Mouse (Mus musculus) thymus, postnatal 25 days (tissue): Measurements from ENCODE around the gene Gstm5.
A peak's percentile ranks its signal among the peaks of the same experiment; 100 is the strongest.
"Not testable (repeated sequence)": the region's sequence is repeated elsewhere in the genome, so short reads cannot be mapped to it uniquely, and the experiment has no call there.

ENCODE experiments used
- DNase-seq: peaks from one replicate; pipeline ENCODE4 v3.0.0; 2022

Gene Gstm5

DNA sequence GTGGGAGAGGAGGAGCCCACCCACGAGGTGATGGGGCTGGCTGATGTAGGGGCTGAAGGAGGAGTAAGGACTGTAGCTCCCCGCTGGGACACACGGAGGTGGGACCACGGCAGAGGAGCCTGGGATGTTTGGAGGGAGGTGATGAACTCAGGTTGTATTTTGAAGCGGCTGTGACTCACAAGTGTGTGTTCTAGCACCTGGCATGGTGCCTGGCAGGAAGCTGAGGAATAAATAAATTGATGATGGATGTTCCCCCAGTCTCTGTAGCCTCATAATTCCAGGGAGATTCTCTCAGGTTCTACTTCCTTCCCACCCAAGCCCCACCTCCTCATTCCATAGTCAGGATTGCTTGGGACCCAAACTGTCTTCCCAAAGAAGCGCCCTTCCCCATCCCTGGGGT, 20.4 kb upstream of the Gstm5 start:
- no peak for DNase-seq

DNA sequence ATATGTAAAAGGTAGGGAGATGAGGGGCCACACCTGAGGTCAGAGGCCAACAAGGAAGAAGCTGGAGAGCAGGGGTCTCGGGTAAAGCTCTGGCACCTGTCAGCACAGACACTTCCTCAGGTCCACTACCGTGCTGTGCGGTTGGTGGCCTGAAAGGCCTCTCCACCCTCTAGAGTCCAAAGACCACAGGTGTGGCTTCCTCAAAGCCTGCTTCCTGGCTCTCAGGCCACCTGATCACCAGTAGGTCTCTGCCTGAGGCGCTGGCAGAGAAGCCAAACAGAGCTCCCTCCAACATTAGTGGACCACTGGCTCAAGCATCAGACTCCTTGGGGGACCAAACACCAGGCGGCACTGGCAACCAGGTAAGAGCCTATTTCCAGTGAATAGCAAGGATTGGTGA, 18.6 kb upstream of the Gstm5 start, which contains the start of gene Eps8l3:
Eps8l3 (plus strand) TSS at position 225 of the 400 bp plus-strand sequence.
- DNase-seq, result no peak

DNA sequence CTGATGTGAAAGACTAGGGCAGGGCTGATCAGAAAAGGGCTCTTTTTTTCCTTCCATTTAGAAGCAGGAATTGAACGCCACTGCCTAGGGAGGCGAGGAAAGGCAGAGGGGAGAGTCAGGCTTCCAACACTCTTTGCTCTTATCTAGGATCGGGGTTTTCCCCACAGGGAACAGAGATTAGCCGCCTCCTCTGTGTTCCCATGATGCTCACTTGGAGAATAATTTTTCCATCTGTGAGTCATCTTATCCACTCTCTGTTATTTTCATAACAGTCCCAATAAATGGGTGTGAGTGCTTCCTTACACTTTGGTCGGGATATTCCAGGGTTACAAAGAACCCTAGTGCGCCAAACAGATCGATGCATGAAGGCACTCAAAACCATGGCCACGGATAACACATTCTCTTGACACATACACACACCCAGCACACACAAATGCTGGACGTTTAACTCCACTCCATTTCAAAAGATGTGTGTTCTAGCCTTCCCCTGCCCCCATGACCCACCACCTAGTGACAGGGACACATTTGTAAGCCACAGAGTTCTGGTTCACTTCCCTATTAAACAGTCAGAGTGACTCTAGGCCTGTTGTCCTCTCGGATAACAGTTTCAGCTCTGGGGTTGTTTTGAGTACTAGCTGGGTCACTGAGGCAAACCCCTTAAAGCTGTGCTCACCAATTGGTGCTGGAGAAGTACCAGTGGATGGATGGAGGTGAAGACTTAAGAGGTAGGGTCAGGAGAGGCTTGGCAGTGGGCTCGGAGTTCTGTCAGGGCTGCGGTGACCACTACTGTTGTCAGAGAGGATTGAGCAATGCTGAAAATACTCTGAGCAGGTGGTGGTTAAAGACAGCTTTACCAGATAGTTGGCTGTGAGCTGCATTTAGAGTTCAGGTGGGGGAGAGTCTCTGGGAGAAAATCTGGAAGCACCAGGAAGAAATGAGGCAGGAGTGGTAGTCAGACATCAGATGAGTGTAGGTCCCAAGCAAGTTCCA, 17.6 kb upstream of the Gstm5 start:
- DNase-seq, result no peak

DNA sequence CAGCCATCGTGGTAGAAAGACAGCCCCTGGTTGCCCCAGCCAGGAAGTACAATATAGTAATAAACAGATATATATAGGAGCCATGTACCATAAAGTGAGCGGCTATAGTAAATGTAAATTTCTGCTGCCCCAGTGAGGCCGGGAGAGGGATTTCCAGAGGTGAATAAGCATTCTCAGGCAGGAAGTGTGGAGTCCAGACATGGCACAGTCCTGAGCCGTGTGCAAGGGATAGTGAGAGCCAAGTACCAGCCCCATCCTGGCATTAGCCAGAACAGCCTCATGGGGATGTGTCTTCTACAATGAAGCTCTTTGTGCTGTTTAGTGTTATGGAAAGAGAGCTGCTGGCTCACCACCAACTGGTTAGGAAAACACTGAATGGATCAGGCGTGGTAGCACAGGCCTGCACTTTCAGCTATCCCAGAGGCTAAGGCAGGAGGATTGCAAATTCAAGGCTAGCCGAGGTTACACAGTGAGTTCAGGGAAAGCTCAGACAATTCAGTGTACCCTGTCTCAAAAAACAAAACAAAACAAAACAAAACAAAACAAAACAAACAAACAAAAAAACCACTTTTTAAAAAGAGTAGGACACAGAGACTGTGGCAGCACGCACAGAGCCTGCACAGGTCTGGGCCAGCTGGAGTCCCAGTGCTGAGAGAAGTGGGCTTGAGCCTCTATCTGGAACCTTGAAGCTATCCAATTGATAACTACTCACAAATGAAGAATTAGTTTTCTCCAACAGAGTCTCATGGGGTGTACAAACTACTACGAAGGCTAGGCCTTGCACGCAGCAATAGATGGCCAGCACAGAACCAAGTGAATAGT, 7.7 kb upstream of the Gstm5 start:
- no peak for DNase-seq

DNA sequence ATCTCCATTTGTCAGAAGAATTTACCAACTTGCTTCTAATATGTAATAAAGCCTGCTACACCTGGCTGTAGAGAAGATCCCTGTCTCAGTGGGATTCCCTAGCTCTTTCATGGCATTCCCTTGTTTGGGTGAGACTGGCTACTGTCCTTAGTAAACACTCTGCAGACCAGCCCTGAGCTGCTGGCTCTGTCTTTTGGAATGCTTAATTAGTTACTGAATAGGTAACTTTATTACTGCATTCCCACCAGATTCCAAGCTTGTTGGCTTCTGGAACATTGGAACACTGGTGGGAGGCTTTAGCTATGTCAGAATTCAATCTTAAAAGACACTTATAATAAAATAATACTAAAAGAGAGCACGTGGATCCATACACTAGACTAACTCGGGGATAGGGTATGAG, 6.4 kb upstream of the Gstm5 start:
- not testable (repeated sequence) for DNase-seq

DNA sequence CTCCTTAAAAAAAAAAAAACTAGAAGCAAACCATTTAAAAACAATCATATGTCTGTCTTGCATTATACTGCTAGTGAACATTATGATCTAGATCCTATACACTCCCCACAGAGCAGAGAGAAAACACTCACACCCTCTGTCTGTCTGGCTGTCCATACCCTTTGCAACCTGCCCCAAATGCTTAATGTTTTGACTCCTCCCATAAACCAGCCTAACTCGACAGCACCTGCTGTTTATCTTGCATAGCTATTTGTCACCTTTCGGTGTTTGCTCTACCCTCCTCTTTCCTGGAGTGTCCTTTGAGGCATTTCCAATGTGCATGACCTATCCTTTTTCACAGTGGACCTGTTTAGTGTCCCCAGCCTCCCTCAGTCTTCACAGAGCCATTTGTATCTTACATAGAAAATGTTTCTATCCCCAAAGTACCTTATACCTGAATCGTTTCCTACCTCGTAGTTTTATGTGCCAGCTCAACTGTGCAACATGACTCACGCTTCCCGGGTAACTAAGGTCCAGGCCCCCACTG, 364 bp upstream of the Gstm5 start:
- DNase-seq, result no peak

DNA sequence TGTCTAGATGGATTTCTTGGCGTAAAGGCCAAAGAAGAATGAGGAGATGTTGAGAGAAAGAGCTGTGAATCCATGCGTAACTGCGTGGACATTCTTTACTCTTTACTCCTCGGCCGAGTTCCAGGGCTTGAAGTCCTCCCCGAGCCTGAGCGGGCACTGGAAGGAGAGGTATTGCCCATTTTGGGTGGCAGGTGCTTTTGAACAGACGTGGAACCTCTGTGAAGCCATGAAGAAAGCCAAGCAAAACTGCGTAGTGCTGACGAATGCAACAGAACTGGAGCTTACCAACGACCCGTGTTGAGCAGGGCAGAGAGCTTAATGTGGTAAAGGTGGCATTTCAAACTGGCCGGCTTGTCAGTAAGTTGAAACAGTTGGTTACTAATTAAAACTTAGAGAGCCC, 3.1 kb downstream of the Gstm5 start:
- DNase-seq, result no peak

DNA sequence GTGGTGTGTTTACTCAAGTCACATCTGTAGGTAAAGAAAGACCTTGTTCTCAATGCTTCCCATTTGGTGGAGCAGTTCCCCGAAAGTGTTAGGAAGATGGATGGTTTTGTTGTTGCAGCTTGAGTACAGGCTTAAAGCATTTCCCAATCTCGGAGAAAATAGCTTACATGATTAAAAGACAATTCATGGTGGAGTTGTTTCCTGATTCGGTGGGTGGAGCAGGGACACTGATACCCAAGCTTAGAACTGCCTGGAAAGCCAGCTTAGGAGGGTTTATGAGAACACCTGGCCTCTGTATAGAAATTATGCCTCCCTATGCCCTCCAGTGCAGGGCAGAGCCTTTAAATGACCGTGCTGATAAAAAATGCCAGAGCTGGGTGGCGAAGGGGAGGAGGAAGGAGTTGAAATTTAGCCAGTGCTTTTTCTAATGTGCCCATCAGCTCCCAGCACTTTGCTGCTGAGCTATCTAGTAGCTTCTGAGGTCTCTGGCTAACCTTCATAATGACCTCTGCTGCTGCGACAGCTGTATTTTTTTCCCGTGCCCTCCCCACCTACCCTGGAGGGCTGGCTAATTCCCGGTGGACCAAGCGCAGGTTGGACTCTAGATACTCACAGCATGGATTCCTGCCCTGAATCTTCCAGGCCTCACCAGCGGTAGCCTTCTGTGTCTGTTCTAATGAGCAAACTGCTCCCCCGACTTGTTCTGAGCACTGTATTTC, 5.5 kb downstream of the Gstm5 start:
- no peak for DNase-seq

DNA sequence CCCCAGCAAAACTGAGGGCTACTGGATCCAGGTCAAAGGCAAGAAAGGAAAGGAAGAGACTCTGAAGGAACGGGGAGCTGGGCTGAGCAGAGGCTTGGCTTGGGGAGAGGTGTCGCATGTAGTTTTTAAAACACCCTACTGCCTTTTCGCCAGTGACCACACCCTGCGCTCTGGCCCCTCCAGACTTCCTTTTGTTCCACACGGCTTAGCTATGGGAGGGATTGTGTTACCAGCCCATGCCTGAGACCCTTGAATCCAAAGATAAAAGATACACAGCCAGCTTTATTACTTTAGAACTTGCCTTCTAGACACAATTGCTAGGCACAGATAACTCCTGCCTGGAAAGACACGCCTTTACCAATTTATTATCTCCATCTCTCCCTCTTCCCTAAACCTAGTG, 10.3 kb downstream of the Gstm5 start:
- DNase-seq, result no peak

DNA sequence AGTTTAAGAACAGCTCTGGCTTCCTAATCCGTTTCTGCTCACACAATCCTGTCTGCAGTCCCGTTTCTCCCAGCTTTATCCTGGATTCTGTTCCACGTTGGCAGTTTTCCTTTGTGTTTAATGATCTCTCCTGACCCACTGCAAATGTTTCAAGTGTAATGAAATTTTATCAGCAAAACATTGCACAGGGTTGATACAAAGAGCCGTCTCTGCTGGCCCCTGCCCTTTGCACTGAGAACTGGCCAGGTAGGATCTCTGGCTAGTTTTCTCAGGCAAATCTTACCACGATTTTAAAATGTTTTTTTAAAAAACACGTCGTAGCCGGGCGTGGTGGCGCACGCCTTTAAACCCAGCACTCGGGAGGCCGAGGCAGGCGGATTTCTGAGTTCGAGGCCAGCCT, 21.1 kb downstream of the Gstm5 start:
- no peak for DNase-seq

DNA sequence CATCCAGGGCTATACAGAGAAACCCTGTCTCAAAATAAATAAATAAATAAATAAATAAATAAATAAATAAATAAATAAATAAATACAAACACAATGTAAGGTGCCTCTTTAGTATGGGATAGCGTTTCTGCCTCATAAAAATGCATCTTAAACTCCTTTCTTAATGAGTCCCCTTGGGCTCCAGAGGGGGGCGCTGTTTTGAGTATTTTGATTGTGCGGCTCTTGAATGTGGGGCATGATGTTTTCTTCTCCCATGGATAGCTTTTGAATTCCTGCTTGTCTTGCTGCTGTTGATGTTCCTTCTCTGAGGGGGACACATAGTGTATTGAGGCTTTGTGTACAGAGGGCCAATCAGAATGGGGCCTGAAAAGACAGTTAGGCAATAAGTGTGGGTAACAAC, 21.5 kb downstream of the Gstm5 start:
- DNase-seq, result no peak

DNA sequence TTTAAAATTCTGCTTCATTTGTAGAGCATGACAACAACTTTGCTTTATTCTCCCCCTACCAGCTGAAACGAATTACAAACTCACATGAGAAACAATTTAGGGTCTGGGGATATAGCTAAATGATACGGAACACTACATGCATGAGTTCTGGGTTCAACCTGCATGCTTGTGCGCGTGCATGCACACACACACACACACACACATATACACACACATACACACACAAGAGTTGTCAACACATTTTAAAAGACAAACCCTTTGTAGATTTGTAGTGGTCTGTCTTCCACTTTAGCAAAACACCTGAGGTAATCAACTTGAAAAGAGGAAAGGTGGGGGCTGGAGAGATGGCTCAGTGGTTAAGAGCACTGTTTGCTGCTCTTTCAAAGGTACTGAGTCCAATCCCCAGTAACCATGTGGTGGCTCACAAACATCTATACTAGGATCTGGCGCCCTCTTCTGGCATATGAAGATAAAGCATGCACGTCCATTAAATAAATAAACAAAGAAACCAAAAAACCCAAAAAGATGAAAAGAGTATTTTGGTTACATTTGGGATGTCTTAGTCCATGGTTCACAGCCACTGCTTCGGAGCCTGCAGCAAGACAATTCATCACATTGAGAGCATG, 22.3 kb downstream of the Gstm5 start:
- peak; percentile 24 for DNase-seq

DNA sequence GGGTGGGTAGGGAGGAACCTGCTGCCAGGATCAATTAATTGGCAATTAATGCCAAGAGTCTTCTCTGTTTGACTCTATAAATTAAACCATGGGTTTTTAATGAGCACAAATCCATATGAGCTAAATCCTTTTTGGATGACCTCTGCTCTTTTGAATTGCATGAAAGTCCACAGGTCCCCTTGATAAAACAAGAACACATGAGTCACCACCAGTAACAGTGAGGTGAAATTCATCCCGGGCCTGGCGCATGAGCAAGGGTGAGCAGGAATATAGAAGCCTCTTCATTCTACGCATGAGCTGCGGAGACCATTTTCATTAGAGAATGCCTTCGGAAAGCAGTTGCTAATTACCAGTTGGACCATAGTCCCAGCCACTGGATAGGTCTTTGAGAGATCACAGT, 24.7 kb downstream of the Gstm5 start:
- DNase-seq, result no peak

DNA sequence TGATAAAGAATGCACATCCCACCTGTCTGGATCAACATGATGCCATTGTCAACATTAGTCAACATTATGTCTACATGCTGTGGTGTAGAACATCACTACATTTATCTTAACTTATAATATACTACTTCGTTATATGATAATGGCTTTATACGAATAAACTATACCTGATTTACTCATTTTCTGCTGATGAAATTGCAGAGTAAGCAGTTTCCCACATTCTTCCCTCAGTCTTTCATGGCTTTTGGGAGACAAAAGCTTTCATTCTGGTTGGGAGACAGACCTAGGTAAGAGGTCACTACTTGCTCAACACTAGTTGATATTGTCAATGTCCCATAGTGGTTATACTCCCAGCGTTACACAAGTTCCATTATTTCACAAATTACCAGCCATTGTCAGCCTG, 29.7 kb downstream of the Gstm5 start:
- no peak for DNase-seq

DNA sequence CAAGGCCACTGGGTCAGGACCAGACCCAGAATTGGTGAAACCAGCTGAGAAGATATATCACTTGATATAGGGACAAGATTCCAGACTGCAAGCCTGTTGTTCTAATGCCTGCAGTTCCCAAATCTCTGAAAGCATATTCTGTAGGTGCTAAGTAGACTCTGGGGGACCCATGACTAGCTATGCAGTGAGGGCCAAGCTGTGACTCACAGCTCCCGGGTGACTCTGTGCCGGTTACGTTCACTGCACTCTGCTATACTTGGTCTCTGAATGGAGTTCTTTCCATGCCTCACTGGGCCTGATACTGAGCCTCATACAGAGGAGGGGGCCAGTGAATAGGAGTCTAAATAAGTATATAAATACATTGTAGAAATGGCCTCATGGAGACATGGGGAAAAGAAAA, 32.2 kb downstream of the Gstm5 start:
- DNase-seq, result no peak

DNA sequence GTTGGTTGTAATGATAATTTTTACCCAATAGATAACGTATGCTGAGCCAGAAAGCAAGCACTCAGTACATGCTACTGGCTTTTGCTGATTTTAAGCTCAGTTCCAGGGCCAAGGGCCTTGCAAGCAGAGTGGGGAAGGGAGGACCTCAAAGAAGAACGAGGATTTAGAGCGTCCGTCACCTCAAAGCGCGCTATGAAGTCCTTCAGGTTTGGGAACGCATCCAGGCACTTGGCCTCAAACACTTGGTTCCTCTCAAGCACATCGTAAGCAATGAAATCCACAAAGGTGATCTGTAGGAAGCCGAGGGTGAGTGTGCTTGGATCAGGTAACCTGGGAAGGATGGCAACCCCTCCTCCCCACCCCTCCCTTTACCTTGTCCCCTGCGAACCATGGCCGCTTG, 33.1 kb downstream of the Gstm5 start:
- no peak for DNase-seq

DNA sequence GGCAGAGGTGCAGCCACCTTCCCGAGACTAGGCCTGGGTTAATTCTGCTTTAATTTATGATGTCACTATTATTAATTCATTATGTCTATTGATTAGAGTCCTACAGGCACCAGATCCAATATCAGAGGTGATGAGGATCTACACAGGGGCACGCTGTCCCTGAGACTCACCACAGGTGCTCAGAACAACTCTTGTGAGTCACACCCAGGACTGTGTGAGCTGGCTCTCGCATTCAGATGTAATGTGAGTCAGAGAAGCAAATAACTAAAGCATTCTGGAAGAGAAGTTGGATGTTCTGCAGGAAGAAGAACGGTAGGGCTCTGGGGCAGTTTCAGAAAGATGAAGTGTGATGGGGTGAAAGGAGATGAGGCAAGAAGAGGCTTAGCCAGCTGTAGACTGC, 33.6 kb downstream of the Gstm5 start:
- DNase-seq, result no peak

DNA sequence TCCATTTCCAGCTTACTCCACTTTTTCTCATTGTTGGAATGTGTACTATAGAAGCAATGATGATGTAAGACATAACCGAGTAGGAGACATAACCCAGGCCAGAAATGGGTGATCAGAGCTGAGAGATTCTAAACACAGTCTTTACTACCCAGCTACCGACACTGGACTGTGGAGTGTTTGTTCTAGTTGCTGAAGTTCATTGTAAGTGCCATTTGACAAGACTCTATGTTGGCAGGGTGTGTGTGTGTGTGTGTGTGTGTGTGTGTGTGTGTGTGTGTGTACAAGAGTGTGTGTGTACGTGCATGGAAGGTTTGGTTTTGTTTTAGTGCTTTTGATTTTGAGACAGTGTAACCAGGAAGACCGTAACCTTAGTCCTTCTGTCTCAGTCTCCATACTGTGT, 34.1 kb downstream of the Gstm5 start:
- no peak for DNase-seq

DNA sequence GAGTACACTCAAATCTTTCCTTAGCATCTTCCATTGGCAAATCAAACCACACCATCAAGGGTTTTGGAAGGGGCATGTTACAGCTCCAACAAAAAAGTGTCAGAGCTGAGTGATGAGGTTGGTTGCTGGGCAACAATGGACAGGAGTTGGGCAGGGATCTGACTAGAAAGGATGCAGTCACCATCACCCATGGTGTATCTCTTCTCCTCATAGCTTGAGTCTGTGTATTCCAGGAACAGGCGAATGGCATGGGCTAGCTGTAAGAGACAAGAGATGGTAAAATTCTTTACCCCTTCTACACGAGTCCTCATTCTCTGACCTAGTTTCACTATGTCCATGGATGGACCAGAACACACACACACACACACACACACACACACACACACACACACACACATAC, 35.5 kb downstream of the Gstm5 start:
- no peak for DNase-seq

DNA sequence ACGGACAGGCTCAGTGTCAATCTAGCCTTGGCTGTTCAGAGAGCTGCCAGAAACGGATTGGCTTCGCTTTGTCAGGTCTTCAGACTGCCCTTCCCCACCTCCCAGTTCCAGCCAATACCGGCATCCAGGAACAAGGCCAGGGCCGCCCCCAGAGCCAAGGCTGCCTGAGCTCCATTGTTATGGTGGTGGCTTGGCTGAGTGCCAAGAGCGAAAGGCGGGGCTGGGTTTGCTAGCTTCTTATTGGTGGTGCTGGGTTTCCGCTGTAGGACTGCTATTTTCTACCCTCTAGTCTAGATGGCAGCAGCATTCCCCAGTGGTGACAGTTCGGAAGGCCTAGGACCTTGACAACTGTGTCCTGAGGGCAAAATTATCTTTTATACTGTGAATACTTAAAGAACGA, 36.0 kb downstream of the Gstm5 start, which contains the start of gene Gstm7:
Gstm7 (minus strand) TSS at position 148 of the 400 bp plus-strand sequence.
- peak; percentile 87 for DNase-seq

DNA sequence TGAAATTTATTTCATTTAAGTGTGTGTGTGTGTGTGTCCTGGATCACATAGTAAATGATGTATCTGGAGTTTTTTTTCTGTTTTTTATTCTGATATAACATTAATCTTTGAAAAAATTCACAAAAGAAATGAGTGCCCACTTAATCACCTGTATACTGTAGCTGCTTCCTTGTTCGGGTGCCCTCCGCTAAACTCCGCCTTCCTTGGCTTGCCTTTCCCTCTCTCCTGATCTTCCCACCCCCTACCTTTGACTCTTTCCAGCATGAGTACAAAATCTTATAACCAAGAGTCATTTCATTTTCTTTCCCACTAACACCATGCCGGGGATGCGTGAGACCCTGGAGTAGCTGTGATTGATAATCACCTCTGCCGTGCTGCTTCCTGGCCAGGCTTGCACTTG, 36.5 kb downstream of the Gstm5 start:
- no peak for DNase-seq

DNA sequence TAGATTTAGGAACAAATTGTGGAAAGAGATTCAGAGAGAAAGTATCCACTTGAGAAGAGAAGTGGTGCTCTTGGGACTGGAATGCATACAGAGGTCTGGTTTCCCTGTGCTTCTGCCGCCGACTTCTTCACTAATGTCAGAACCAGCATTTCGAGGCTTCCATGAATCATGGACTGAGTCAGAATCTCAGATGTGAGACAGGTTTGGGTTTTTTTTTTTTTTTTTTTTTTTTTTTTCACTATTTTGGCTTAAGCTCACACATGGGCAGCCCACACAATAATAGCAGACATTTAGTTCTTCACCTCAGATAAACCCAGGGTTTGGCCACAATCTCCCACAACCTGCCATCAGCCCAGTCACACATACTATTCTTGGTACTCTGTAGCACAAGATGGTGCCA, 39.6 kb downstream of the Gstm5 start:
- no peak for DNase-seq
